Mouse (Mus musculus) neural tube, postnatal 0 days (tissue): ENCODE results near the gene N4bp1. TPM values are rescaled to one million over a fixed set of nuclear protein-coding genes. Genes with fewer than 3 reads are reported as not detected.

ENCODE experiments used
- polyA plus RNA-seq: library from polyadenylated mRNA; unstranded; fragments of >200 nt; fragmentation: Nextera tagmentation; extraction: Ambion mirVana; gene quantifications from 2 replicates; pipeline ENCODE4 v1.2.1, GENCODE M21; 2015

N4bp1 gene
- 8.0 and 8.6 TPM in 2 replicates for polyA plus RNA-seq

DNA sequence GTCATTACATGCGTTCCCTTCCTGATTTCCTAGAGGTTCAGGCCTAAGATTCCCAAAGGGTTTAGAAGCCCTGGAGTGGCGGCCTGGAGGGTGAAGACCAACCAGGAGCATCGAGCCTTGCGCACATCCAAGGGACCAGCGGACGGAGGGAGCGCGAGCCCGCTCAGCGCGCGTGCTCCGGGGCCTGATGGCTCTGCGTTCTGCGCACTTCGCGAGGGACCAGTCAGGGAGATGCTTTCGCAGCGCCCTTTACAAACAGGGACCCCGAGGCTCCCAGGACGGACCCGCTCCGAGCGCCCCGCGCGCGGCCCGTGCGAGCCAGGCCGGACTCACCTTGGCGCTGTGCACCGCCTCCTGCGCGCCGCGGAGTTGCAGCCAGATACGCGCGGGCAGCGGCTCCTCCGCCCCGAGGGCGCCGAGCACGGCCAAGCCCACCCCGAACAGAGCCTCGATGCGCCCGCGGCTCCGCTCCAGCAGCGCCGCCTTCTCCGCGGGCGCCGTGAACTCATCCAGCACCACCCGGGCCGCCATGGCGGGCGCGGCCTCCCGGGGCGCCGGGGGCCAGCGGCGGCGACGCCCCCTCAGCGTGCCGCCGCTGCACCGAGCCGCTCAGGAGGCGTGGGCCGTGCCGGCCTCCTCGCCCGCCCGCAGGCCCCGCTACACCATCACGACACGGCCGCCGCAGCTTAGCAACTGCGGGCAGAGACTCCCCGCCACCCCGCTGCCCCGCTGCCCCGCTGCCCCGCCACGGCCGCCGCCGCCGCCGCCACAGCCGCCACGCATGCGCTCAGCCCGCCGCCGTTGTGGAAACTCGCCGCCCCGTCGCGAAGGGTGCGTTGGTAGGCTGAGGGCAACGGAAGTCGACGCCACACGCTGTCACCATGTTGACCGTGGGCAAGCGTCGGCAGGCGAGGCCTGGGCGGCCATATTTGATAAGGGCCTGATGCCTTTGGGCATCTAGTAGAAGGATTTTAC, at the start of gene N4bp1:
N4bp1 (minus strand) TSS at position 770 of the 975 bp plus-strand sequence.

Other genes with a start within 250 kb of the N4bp1 start
- gene Gm10638, start 139.6 kb downstream of the N4bp1 start, polyA plus RNA-seq: 4.9 and 7.4 TPM in 2 replicates
- gene Siah1a, start 139.3 kb downstream of the N4bp1 start, polyA plus RNA-seq: 49.7 and 53.8 TPM in 2 replicates